Mouse (Mus musculus) erythroid progenitor cell, adult 5-6 weeks (primary cell): ENCODE results near the gene Pitpnm2. TPM values are rescaled to one million over a fixed set of nuclear protein-coding genes. Genes with fewer than 3 reads are reported as not detected.

Experiments used
- ATAC-seq: replicated peaks from 2 replicates; pipeline ENCODE4 v1.8.0; 2016; ENCODE audit warnings: moderate number of reproducible peaks, mild to moderate bottlenecking, moderate TSS enrichment, inconsistent platforms; ENCODE audit not compliant: poor library complexity, low FRiP score, severe bottlenecking
- total RNA-seq, 2 experiments: library from RNA; stranded (forward) in 1 of 2; stranded (reverse) in 1 of 2; fragments of 150-400 nt in 1 of 2; fragments of 186-747, 209-891 nt in 1 of 2; gene quantifications; 2 replicates each; pipeline versions ENCODE4 v1.2.3 to v1.2.4; 2015 to 2017; ENCODE audit warnings: low replicate concordance in 2 of 2

The Pitpnm2 gene
- total RNA-seq, 2 experiments from 2014 or later: 0.42 to 0.76 TPM

DNA sequence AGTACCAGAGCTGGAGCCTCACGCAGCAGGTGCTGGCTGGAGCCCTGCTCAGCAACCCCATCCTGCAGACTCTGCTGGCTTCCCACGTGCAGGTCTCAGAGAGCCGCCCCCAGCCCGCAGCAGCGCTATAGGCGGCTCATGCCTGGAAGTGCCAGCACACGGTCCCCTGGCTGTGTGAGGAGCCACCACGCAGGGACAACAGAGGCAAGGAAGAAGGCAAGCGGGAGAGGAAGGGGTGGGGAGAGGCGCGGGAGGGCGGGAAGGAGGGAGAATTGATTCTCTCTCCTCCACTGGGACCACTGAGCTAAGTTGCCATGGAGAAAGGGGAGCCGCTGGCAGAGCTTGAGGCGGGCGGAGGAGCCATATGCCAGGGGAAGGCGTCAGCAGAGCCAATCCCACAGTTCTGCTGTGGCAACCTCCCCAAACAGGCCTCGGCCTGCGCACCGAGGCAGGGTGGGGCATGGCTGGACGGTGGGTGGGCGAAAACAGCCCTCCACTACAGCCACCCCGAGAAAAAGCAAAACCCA lies 62.5 kb downstream of the Pitpnm2 start:
- no peak for ATAC-seq

DNA sequence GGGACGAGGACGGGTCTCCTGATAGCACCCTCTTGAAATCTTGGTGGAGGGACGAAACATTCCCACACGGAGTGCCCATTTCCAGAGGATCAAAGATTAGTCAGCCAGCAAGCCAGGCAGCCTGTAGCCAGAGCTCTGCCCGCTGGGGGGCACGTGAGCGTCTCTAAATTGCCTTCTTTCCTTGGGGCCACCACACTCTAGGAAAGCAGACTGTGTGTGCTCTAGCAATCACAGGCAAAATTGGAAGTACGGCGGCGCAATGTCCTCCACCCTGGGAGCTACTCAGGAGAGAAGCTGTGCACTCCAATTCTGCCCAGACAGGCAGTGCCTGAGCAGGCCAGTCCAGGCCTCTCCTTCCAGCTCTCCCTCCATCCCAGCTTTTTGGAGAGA lies 63.1 kb downstream of the Pitpnm2 start:
- no peak for ATAC-seq

DNA sequence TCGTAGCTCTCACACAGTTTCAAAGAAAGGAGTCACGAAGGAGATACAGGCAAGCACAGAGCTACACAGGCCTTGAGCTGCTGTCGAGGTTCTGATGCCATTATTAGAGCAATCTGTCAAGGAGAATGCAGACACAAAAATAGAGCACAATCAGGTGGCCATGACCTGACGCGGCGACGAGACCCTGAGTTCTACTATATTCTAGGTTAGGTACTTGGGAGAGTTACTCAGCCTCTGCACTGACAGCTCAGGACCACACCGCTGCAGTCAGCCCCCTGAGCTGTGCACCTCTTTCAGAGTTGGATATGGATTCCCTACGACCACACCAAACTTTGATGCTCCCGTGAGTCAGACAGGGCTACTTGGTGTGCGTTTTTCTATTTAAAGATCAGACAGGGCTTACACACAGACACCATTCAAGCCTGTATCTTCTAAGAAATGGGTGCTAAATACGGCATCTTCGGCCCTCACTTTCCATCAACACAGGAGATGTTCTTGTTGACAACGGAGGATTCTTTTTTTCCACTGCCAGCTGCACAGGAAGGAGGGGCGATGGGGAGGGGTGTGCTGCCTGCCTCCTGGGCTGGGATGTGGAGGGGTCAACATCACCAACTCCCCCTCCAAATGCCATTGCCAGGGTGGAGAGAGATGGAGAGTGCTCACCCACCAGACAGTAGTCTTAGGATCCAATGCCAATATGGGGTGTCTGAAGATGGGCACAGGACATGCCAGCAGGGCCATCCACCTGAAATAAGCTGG lies 63.7 kb downstream of the Pitpnm2 start:
- no peak for ATAC-seq

DNA sequence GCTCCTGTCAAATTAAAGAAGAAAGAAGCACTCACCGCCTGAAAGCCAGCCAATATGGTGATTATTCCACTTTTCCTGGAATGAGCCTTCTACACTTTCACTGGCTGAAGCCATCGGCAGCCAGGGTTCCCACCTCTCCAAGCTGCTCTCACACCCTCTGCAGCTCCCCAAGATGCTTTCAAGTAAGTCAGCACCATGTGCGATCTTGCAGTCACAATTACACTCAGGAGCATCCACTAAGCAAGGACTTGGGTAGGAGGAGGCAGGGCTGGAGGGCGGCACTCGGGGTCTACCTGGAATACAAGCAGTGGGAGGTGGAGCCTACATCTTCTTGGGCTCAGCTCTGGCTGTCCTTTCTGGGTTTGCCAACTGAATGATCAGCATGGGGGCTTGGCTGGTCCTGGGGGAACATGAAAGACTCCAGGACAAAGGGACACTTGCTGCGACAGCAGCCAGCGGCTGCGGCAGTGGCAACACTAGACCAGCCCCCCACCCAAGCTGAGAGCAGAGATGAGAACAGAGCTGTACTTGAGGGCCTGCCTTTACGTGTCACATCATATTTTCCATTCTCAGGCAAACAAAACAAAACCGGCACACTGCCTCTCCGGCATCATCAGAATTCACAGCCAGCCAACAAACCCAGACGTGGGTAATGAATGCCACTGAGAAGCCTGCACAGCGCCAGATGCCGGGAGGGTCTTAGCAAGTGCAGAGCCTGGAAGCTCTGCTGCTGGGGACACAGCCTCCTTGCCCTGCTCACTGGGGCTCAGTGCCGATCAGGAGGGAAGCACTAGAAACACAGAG lies 64.5 kb downstream of the Pitpnm2 start:
- no peak for ATAC-seq

DNA sequence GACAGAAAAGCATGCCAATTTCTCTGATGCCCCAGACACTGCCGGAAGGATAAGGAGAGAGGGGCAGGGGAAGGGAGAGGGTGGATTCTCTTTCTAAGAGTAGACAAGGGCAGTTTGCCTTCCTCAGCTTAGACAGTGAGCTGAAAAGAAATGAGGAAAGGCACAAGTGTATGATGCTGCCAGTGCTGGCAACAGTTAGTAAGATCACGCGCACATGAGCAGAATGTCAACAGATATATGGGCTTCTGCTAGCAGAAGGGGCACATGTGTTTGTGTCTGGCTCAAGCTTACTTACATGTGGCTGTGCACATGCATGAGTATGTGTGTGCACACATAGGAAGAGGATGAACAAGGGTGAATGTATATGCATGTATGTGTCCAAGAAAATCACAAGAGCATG lies 65.4 kb downstream of the Pitpnm2 start:
- no peak for ATAC-seq

DNA sequence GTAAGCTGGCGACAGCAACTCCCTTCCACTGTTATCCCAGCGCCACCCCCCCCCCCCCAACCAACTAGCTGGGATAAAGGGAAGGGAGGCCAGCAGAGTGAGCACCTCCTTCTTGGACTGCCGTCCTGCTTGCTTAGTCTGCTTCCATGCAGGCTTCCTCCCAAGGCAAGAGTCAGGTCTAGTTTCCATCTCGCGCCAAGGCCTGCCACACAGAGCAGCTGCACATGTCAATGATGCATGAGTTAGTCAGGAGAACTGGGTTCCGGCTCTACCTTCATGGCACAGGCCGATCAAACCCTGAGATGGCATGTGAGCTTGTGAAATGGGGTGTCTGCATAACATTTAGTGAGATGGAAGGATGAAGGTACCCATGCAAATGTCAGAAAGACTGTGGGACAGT lies 66.9 kb downstream of the Pitpnm2 start:
- ATAC-seq: no peak

DNA sequence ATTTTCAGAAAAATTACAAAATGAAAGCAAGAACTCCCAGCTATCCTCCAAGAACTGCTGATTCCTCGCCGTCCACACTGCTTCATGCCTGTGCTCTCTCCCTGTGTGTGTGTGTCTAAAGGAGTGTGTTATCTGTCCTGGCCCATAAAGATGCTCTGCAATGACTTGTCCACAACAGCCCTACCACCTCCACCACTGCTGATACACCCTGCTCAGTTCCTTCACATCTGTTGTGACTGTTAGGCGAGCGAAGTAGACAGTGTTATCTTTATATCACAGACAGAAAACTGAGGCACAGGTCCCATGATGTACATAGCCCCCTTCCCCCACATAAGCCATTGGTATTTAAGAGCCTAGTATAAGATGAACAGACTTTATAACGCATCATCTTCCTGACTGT lies 67.5 kb downstream of the Pitpnm2 start:
- ATAC-seq: no peak

DNA sequence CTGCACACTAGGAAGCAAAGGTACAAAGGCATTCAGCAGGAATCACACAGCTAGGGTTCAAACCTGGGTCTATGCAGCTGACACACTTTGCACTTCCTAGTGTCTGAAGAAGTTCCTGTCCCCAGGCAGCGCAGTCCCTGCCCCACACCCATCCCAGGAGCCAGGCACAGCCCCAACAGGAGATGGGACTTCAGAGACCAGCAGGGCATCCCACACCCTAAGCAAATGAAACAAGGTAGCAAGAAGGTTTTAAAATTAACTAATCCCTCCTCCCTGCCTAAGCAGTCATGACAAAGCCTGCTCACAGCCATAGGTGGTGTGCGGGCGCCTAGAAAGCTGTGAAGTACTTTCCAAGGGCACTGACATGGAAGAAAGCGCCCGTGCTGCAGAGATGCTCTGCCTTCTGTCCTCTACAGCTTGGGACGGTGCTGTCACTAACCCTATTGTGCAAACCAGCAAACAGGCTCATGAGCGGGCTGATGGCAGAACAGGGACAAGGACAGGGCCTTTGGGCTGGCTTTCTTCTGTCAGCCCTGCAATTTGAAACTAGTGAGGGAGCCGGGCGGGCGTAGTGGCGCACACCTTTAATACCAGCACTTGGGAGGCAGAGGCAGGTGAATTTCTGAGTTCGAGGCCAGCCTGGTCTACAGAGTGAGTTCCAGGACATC lies 68.9 kb downstream of the Pitpnm2 start:
- ATAC-seq: 0 out of 2 replicates have a peak, but pooled peaks have one; percentile 11

DNA sequence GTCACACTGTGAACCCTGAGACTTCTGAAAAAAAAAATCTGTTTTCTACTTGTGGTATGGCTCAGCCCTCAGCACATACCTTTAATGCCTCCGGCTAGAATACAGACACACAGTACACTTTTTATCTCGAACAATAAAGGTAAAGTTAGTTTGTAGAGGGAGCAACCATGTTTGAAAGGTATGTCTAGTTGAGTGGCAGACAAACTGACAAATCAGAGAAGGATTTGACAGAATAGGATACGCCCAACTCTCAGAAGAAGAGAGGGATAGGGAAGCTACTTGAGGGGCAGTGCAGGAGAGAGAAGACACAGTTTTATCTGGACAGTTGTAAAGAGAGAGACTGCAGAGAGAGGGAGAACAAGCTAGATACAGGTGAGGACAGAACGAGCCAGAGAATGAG lies 70.1 kb downstream of the Pitpnm2 start:
- no peak for ATAC-seq

DNA sequence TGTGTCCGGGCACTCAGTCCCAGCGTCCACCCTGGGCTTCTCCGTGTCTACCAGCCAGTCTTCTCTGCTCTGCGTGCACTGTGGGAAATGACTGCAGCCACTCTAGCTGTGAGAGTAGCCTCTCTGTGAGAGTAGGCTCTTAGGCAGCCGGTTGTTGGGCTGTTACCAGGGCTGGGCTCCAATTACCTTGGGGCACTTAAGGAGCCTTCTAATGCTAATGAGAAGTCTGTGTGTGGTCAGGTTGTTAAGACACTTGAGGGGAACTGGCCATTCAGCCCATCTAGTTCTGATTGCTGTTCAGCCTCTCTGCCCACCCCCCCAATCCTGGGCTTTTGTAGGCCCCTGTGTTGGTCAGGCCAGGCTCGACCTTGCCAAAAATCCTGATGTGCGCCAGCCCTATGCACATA lies 72.8 kb downstream of the Pitpnm2 start:
- ATAC-seq: no peak

DNA sequence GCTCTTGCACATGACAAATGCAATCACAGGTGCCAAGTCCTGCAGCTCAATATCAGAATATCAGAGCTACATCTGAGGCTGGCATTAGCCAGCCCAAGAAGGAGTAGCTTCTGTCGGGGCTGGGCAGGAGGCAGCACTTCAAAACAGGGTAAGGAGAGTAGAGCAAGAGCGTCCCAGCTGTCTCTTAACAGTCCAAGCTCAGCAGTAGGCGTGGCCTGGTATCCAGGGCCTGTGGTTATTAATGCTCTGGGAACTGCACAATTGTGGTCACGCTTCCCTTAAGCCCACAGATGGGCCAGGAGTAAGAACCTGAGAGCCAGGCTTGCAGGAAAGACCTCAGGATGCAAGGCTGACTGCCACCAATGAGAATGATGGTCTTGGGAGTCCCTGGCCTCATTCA lies 74.4 kb downstream of the Pitpnm2 start:
- ATAC-seq: no peak

DNA sequence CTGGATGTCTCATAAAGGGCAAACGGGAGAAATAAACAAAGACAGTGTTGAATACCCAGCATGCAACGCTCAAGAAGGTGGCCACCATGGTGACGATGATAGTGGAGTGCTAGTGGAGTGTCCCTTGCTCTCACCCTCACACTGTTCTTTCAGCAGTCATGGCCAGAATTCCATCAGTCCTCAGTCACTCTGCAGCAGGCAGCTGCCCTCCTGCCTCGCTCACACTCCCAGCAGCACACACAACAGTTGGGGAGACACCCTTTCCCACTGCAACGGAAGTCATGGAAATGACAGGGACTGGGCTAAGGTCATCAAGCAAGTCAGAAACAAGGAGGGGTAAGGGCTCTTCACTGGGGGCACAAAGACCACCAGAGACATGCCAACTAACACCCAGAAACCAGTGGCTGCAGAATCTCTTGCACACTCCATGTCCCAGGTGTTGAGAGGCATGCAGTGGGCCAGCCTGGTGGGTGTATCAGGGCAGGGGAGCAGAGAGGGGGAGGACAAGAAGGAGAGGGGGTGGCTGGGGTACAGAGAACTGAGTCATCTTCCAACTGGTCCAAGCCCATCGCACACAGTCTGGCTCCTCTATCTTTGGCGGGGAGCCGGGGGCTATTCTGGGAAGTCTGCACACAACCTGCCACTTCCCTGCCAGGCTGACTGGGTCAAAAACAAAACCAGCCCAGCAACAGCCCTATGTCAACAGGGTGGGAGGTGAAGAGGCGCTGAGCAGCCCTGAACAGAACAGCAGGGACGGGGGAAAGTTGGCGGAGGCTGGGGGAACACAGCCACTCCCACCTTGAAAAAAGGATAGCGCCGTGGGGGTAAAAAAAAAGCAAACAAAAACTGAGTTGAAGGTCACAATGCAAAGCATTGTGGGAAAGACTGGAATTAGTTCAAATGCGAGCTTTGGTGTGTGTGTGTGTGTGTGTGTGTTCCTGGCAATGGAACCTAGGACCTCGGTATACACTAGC lies 76.3 kb downstream of the Pitpnm2 start:
- no peak for ATAC-seq

DNA sequence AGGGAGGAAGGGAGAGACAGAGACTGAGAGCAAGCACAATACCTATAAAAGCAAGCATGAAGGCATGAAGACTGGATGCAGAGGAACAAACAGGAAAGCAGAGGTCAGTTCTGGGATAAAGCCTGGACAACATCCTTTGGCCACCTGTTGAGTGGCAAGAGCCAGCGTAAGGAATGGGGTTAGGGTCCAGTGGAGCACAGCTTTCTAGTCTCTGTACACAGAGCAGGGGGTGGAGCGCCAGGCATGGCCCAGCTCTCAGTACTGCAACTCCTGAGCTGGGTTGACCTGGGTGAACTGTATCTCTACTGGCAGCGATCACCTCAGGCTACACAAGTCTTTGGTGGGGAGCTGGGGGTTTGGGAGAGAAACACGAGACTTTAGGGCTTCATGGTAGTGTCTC lies 77.3 kb downstream of the Pitpnm2 start:
- ATAC-seq: no peak

DNA sequence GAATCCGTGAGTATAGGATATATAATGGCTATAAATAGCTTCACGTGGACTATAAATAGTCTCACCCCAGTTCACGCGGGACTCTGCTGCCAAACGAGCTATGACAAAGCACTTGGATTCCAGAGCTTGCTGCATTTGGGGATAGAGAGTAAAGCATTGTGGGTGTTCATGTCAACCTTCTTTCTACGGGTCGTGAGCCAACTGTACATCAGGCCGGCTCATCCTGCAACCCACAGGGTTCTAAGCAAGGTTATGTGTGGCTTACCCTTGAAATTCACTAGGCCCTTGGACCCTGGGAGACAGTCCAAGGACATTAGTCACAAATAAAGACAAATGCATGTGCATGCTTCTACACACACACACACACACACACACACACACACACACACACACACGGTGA lies 77.8 kb downstream of the Pitpnm2 start:
- no peak for ATAC-seq

DNA sequence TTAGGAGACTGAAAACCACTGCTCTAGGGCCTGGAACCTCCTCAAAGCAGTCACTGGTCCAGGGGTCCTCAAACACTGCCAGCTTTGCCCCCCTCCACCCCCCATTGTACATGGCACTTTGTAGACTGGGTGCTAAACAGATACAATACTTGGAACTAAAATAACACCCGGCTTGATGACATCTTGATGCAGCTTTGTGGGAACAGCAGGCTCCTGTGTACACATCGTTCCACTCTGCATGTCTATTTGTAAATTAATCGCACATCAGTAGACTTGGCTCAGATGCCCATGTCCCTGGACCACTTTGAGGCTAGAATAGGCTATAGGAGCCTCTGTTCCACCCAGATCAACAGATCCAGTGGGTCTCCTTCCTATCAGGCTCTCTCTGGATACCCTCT lies 80.3 kb downstream of the Pitpnm2 start:
- no peak for ATAC-seq

DNA sequence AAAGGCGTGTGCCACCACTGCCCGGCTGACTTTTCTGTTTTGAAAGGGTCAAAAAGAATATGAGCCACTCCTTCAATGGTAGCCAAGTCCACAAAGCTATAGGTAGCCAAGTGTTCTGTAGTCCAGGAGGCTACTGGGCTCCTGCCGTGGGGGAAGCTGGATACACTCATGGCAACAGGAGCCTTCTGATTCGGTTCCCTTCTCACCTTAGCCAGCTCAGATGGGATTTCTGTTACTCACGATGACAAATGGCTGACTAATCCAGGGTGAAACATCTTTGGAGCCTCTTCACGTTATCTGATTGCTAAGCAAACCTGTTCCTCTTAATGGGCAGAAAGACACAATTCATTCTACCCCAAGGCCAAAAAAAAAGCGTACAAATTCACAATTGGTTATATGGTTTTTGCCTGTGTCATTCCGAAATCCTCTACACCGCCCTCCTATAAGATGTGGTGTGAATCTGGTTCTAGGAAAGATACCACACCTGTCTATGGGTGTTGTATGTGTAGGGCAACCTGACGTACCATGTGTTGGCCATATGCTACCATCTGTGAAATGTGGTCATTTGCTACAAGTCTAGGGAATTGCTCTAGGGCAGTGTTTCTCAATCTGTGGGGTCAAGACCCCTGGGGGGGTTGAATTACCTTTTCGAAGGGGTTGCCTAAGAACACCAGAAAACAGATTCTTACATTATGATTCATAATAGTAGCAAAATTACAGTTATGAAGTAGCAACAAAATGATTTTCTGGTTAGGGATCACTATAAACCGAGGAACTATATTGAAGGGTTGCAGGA lies 80.9 kb downstream of the Pitpnm2 start:
- ATAC-seq: no peak

DNA sequence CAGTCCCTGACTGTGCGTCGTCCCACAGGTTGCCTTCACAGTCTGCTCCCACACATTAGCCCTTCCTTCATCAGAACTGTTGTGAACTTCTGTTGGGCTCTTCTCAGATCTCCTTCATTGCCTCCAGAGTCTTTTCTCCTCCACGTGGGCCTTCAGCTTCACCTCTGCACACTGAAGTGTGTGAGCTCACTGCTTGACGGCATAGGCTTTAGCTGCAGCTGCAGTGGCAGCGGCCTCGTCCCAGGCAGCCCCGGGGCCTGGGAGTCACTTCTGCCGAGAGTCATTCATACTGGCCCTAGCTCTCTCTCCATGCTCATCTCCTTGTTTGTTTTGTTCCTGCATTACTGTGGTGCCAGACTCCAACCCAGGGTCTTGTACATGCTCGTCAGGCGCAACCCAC lies 81.9 kb downstream of the Pitpnm2 start:
- no peak for ATAC-seq

DNA sequence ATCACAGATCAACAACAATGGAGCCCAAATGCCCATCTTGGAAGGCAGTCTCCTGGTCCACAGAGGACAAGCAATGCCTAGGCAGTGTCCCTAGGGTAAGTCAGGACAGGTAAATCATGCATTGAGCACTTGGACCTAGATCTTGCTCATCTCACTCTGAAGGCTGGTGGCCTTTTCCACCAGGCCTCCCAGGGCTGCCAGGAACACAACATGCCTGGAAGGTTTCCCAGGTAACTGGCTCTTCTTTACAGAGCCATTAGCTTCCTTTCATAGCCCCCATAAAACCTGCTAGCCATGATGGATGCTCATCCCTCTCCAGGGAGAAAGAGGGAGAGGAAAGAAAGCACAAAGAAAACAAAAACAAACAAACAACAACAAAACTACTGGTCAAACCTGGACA lies 82.8 kb downstream of the Pitpnm2 start:
- ATAC-seq: no peak
